Mouse (Mus musculus) left cerebral cortex, adult 18-20 months (tissue): ENCODE measurements around the gene Slc1a2. TPM values are rescaled to one million over a fixed set of nuclear protein-coding genes. Genes with fewer than 3 reads are reported as not detected.

Experiments
- DNase-seq, 2 experiments: peaks; one replicate each; pipeline ENCODE4 v3.0.0; 2021 to 2022; ENCODE audit warnings: low spot score in 2 of 2, mixed read lengths in 1 of 2
- total RNA-seq, 2 experiments: library from RNA; stranded (reverse); gene quantifications; 2 replicates each; pipeline ENCODE4 v1.2.3; 2021

The Slc1a2 gene
- total RNA-seq, 2 experiments from 2014 or later = 1,523 to 1,534 TPM

DNA sequence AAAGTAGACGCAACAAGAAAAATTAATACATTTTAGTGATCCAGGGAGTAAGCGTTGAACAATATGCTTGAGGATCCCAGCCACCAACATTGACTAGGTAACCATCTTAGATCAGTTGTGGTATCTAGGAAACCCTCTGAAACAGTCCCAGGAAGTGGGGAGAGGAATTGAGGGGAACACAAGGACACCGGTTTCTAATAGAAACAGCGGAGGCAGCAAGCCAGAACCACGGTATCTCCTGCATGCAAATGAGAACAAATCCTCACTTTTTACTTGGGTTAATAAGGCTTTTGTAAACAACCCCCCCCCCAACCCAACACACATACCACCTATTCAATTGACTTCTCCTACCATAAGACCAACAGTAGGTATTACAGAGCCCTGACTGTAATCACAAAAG lies 101.0 kb downstream of the Slc1a2 start:
- DNase-seq = no peak

DNA sequence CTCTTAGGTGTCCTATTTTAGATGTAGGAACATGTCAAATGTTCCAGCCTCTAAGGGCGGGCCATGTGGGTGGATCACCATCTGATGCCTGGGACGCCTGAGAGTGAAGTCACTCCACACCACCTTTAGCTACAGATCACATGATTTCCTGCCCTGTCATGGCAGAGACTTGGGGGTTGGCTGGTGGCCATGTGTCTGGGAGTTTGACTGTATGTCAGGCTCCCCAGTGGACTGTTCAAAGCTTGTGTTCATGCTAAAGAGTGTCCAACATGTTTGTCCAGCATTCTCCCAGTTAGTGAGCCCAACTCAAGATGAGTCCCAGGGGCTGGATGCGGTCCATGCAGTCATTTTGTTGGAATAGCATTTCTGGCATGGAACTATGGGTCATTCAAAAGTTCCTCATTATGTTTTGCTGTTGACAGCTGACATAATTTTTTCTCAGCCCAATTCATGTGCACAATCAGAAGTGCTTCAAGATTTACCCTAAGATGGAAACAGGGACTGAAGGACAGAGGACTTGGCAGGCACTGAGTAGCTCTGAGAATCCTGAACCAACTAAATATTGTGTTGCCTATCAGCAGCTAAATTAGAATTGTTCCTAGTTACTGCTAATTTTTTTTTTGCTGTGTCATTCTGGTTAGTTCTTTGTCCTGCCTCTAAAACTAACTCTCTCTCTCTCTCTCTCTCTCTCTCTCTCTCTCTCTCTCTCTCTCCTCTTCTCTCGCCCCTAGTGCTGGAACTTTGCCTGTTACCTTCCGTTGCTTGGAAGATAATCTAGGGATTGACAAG lies 102.0 kb downstream of the Slc1a2 start:
- no peak for DNase-seq

DNA sequence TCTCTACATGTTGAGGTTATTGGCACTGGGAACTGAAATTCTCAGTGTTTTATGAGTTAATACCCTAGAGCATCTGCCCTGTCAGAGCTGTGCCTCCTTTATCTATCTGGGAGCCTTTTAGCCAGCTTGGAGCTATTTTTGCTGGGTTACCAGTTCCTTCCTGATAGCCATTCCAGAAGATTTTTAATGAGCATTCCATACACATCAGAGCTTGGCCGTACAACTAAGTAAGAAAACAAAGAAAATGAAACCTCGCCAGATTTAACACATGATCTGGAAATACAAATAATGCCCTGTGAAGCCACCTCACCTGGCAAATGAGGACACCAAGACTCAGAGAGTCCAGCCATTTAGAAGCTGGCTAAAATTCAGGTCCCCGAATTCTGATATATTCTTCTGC lies 104.7 kb downstream of the Slc1a2 start:
- DNase-seq = no peak

DNA sequence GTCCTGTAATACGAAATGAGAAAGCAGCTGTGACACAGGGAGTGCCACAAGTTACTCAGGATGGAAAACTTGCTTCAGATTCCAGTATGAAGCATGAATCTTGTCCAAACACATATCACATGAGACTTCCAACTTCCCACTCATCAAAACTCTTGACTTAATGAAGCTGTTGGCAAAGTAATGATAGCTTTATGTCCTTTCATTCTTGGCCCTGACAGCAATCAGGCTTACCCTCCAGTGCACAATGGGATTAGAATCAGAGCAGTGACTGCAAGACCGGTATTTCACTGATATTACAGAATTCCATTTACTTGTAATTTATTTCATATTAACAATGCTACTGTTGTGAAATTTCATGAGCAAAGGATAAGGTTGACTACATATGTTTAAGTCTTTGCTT lies 105.5 kb downstream of the Slc1a2 start:
- DNase-seq = no peak

DNA sequence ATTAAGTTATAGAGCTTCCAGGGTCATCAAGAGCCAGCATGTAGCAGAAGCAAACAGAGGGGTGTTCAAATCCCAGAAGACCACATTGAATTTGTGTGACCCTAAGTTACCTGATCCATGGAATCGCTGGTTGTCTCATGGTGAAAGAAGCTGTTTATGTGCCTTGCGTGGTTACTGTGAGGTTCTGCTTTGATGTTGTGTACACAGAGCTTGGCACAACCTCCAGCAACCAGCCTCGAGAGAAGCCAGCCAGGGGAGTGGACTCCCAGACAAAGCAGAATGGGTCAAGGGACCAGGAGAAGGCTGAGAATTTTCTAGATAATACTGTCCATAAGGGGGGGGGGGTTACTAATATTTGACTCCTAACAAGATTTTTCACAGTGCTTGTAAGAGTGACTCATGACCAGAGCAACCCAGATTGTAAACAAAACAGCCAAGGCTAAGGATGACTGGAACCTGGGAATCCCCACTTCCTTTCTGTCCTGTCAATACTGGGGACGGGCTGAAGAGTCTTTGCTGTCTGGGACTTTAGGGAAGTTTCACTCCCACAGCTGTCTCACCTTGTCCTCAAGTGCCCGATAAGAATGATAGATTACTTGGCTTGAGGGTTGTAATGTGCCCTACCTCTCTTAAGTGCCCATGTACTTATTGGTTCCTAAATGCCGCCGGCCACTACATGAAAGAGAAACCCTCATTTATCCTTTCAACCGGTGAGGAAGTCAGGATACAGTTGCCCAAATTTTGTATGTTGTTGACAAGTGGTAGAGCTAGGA lies 106.3 kb downstream of the Slc1a2 start:
- DNase-seq = no peak

DNA sequence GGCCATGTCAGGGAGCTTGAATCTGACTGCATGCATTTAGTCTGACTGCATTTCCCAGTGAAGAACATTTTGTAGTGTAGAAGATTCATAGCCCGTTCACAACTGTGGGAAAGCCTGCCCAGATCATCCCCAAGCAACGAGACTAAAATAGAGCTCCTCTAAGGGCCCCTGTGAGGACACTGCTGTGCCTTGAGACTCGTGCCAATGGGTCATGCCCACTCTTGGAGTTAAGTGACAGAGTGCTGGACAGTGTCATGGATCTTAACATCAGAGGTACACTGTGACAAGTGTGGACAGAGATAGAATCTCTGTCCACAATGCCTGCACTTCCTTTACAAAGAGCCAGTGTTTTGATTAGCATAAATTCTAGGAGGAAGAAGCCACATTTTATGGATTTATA lies 109.8 kb downstream of the Slc1a2 start:
- no peak for DNase-seq

DNA sequence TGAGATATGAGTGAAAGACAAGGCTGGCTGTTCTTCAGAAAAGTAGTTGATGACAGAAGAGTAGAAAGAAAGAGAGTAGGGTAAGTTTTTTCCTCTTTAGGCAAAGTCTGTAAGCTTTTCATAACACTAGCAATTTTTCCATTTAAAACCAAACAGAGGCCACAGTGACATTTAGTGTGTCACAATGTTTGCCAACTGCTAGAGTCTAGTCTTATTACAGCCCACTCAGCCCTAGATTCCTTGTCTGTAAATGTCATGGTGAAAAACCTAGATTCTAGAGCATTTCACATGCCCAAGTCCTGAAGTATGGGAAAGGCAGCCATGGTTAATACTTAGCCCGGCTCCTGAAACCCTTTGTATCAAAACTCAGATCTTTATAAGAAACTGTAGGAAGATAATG lies 112.8 kb downstream of the Slc1a2 start:
- no peak for DNase-seq

DNA sequence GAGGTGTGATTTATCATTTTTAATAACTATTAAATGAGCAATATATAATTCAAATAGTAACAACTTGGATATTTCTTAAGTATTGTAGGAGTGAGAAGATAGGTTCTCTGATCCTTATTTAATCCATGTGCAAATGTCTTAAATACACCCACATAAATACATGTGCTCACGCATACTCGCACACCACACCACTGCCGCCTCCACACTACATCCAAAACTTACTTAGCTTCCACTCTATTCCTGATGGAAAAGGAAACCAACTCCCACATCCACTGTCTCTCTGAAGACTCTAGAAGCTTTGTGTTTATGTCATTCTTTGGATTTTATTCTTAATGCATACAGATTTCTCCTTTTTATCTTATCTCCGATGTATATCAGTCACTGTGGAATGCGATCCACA lies 113.8 kb downstream of the Slc1a2 start:
- DNase-seq = no peak

DNA sequence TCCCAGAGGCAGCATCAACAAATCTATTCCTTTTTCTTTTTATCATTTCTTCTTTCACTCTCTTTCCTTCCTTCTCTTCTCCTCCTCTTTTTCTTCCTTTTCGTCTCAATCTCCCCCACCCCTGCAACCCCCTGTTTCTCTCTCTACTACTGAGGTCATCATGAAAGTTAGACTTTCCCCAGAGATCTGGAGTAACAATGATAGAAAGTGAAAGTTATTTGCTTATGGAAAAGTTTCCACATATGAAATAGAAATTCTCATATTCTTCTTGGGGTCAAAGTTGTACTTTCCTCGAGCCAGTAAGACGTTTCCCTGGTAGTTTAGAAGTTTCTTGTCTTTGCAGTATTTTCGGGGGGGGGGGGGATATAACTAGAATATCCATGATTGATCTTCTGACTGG lies 116.2 kb downstream of the Slc1a2 start:
- no peak for DNase-seq

DNA sequence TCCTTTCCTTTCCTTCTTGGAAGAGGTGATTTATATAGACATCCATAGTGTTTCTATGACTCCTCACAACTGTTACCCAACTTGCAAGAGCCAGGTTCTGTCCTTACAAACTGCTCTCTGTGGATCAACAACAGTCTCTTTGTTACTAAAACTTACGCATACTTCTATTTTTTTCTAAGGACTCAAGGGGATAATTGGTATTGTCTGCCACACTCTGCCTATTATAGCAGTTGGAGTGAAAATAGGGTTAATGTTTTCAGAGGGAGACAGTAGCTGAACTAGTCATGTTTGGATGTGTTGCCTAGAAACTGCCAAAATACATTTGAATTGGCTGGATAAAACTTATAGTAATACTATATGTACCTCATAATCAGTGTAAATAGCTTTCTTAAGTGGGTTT lies 117.1 kb downstream of the Slc1a2 start:
- DNase-seq = no peak

DNA sequence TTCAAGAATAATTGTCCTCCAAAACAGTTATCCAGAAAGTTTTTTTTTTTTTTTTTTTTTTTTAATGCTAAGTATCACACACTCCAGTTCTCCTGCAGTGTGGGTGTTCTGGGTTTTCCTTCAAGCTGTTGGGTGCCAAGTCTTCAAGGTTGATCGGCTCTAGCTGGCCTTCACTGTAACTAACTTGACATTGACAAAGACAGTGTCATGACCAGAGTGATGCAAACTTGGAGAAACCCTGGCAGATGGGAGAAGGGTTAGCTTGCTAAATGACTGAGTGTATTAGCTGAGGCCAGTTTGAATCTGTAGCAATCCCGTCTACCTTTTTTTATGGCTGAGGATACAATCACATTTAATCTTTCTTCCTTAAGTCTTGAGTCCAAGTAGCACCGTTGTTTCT lies 119.7 kb downstream of the Slc1a2 start:
- DNase-seq = no peak

DNA sequence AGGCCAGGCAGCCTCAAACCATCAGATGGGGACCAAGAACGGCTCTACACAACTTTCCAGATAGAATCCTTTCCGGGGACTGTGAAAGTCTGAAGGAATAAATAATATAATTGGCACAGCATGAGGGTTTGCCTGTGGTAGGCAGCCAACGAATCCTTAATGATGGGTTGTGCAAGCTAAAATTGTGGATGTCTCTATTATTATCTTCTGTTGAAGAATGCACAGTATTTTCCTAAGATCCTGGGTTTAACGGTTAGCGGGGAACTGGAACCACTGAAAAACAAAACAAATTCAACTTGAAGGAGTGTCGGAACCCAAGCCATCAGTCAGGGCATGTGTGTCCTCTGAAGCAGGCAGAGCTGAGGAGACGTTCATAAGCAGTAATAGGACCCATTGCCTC lies 124.3 kb downstream of the Slc1a2 start:
- no peak for DNase-seq

DNA sequence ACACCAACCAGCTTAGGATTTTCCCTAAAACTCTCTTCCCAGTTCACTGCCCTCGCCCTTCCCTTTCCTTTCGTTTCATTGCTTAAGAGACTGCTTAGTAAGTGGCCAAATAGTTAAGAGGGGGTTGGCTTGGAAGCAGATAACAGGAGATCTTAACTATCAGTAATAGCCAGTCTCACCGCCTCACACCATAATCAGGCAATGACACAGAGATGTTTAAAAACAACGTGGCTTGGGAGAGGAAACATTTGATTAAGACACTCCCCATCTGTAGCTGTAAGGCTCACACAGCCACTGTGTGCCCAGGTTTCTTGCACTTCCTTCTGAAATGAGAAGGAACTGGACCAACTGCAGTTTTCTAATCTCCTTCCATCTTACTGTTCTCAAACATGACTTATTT lies 127.2 kb downstream of the Slc1a2 start:
- no peak for DNase-seq

DNA sequence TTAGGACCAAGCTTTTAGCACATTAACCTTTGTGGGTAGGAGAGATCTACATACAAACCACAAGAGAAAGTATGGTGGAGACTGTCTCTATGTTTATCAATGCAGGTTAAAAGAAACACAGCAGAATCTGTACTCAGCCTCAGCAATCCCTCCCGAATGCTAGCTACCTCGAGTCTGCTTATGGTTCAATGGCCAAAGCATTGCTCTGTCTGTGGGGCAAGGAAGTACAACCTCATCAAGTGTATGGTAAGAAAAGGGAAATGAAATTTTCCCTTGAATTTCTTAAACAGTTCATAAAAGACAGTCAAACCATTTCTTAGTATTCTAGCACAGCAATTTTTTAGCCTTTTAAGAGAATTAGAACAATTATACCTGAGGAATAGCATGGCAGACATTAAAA lies 133.2 kb downstream of the Slc1a2 start:
- DNase-seq = no peak

DNA sequence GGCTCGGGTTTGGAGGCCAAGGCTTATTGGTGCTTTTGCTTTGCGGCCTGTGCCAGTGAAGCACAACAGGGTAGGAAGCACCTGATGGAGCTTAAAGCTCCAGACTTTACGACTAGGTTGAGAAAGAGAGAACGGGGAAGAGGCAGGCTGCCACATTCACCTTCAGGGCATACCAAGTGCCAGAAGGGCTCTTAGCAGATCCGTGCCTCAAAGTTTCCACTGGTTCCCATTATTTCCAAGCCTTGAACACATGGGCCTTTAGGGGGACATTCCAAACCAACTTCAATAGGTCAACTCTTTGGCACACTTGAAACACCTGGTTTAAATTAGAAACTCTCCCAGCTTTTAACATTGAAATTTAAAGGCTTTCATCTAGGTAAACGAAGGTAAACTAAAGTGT lies 134.3 kb downstream of the Slc1a2 start:
- no peak for DNase-seq

DNA sequence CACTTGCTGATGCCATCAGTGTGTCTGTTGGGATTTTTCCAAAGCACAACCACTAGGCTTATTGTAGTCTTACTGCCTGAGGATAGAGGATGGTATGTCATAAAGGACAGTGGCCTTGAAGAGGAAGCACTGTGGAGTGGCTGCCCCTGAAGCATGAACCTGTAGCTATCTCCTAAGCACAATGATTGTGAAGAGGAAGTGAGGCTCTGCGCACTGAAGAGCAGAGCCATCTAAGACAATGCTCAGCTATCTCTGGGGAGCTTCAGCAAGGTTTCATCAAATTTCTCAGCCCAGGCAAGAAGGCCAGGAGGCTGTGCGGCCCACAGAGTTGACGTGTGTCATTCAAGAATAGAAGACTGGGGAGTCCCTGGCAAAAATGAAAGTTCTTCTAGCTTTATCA lies 136.6 kb downstream of the Slc1a2 start:
- no peak for DNase-seq

DNA sequence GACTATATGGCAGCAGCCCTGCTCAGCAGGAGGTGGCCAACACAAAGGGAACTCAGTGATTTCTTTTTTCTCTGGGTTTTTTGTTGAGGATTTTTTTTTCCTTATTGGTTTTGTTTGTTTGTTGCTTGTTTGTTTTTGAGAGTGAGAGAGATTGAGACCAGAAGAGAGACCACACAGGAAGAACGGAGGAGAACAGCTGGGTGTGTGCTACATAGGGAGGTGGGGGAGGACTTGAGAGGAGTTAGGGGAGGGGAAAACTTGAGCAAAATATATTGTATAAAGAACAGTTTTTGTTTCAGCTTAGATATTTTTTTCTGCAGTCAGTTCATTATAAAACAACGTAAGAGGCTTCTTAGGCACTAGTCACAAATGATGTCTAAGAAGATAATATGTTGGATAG lies 139.7 kb downstream of the Slc1a2 start:
- no peak for DNase-seq

DNA sequence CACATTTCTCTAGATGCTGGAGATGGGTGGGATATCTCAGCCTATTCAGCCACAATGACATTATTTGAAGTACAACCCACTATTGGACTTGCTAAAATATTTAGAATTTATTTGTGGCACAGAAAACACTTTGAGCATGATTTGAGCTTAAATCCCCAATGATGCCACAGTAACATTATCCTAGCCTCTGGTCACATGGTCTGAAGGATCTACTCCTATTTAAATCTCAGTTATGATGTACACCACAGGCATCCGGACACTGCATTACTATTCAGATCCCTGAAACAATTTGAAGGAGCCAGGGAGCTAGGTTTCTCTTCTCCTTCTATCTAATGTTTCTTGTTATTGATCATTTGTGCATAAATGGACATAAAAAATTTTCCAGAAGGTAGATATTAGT lies 143.4 kb downstream of the Slc1a2 start:
- no peak for DNase-seq

DNA sequence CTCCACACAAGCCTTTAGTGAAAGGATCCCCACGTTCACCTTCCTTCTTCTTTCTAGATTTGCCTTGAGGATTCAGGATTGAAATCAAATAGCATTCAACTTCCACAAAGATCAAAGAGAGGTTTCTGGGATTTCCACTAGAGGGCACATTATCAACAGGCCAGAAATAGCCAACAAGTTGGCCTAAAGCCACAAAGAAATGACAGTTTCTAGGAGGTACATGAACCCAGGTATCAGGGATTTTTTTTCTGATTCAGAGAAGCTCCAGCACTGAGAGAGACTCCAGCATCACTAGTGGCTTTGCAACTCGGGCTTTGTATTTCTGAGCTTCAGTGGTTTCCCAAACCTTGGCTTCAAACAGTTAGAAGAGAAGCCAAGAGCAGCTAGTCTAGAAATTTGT lies 145.7 kb downstream of the Slc1a2 start:
- no peak for DNase-seq

DNA sequence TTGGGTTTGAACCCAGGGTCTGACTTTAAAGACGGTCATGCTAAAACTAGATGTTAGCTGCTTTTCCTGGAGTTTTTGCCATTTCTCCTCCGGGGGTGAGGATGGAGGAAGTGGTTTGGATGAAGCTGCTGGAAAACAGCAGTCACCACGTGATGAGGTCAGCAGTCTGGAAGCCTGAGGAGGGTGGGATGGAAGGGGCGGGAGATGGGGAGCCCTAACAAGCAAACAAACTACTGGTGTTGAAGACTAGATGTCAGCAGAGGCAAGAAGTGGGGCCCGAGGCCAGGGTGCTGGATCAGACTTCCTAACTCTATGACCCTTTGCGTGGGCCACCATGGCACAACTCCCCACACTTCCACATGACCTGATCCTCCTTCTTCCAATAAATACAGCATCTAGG lies 146.8 kb downstream of the Slc1a2 start:
- no peak for DNase-seq

DNA sequence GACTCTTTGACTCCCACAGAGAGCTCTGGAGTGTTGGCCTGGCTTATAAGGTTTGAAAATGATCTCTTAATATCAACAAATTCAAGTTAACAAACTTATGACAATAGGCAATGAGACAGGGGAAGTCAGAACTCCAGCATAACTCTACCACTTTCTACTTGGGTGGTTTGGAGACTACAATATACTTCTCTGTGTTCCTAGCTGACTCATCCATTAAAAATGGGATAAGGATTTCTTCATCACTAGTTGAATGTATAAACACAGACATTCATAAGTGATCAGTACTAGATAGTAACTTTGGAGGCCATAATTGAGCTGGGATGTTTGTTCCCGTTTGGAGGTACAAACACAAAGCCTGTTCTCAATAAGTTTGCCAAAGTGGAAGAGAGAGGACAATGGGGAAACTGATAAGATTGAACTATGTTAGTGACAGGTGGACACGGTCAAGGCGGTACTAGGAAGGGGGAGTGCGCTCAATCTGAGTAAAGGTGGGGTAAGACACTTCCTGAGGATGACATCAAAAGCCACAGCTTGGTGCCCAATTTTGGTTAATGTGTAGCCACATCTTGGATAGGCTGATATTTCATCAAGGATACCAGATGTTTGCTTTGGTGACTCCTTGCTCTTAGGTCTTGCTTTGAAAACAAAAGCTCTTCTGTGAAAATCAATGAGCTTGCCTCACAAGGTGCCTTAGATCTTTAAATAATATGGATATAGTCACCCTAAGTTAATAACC lies 147.5 kb downstream of the Slc1a2 start:
- DNase-seq = no peak

DNA sequence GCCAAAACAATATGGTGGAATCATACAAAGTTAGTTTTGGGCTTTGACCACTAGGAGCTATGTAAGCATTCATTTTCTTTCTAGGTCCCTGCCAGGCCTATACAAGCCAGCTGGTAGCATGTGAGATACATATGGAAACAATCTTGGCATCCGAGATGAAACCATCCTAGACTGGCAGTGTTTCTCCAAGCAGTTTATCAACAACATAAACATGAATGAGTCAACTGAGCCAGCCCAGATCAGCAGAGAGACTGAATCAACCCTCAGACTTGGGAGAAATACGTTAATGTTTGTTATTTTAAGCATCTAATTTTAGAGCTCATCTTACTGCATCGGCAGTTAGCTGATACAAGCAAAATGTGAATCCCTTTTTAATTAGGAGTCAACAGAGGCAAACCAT lies 149.2 kb downstream of the Slc1a2 start:
- no peak for DNase-seq
